Mouse (Mus musculus): Measurements from ENCODE around the gene Dock1. TPM values are rescaled to one million over a fixed set of nuclear protein-coding genes. Genes with fewer than 3 reads are reported as not detected.
A peak's percentile ranks its signal among the peaks of the same experiment; 100 is the strongest.

Dock1 gene
- total RNA-seq, 2 experiments from 2014 or later, result 5.6 to 6.0 TPM

- no peak for DNase-seq (ENCODE audit: low spot score)
These were observed 25.0 kb downstream of the Dock1 start for GRCm38 (mm10) chr7:134695431-134695830.

- no peak for DNase-seq (ENCODE audit: low spot score)
These were observed 25.9 kb downstream of the Dock1 start for GRCm38 (mm10) chr7:134696126-134696979.

DNA sequence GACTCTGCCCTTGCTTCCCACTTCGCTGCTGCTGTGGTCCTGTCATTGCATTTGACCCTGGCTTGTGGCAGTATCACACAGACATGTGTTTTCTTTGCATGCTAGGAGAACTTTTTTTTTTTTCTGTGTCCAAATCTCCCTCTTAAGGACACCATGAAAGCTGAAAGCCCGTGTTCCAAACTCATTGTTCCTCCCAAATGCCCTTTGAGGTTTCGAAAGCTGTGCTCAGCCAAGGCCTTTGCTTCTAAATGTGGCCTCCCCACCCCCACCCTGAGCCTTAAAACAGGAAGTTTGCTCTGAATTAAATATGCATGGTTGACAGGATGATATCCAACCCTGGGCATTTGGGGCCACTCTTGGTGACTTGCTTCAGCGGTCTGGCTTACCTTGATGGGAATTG, 27.0 kb downstream of the Dock1 start:
- DNase-seq (ENCODE audit: low spot score), result no peak

- no peak for DNase-seq (ENCODE audit: low spot score)
These were observed 27.8 kb downstream of the Dock1 start for GRCm38 (mm10) chr7:134698246-134698645.

GRCm38 (mm10) chr7:134700001-134700400, 29.5 kb downstream of the Dock1 start:
- DNase-seq (ENCODE audit: low spot score), result no peak

- no peak for DNase-seq (ENCODE audit: low spot score)
These were observed 32.0 kb downstream of the Dock1 start for GRCm38 (mm10) chr7:134702481-134702880.

- peak; percentile 21 for DNase-seq (ENCODE audit: low spot score)
These were observed 33.2 kb downstream of the Dock1 start for GRCm38 (mm10) chr7:134703704-134704103.

DNA sequence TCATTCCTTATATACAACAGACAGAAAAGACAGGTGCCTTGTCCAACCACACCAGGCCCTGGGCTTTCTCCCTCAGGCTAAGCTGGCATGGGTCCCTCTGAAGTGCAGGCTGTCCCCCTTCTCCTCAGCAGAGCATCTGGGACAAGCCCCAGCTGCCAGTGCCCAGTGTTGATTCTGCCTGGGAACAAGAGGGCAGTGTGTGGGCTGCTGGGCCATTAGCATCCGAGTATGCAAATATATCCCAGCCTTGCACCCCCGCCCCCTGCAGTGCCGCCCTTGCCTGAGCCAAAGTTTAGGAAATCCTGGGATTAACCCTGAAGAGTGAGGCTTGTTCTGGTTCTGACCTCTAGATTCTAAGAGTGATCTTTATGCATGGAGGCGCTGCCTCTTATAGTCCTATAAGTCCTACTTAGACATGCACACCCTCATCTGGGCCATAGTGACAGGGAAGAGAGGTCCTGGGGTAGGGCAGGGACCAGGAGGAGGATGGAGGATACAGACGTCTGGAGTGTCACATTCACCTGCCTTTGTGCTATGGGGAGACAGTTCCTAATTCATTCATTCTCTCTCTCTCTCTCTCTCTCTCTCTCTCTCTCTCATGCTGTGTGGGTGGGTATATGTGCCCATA, 38.9 kb downstream of the Dock1 start:
- no peak for DNase-seq (ENCODE audit: low spot score)

- no peak for DNase-seq (ENCODE audit: low spot score)
These were observed 41.1 kb downstream of the Dock1 start for GRCm38 (mm10) chr7:134711576-134711975.

GRCm38 (mm10) chr7:134719406-134719805, 49.0 kb downstream of the Dock1 start:
- no peak for DNase-seq (ENCODE audit: low spot score)

DNA sequence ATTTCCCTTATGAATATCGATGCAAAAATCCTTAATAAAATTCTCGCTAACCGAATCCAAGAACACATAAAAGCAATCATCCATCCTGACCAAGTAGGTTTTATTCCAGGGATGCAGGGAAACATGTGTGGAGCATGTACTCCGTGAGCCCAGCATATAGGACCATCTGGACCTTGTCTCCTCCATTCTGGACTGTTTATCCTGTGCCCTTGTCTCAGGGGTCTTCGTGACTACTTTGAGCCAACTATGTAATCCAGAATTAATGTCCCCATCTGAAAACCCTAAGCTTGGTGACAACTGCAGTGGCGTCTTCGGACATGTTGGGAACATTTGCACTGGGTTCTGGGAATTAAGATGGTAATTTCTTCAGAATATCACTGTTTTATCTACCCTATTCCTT, 51.9 kb downstream of the Dock1 start:
- DNase-seq (ENCODE audit: low spot score), result no peak

GRCm38 (mm10) chr7:134722955-134723354, 52.5 kb downstream of the Dock1 start:
- DNase-seq (ENCODE audit: low spot score), result no peak

DNA sequence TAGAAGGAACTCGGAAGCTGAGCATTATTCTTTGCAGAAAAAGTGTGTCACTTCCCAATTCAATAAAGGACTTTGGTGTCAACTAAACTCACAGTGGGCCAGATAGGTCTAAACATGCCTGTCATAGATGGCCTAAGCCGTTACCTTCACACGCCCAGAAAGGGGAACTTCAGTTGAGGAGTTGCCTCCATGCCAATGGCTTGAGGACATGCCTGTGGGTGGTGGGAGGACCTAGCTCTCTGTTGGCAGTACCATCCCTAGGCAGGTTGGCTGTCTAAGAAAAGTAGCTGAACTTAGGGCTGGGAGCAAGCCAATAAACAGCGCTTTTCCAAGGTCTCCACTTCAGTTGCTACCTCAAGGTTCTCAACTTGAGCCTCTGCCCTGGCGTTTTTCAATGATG, 53.1 kb downstream of the Dock1 start:
- DNase-seq (ENCODE audit: low spot score), result no peak

DNA sequence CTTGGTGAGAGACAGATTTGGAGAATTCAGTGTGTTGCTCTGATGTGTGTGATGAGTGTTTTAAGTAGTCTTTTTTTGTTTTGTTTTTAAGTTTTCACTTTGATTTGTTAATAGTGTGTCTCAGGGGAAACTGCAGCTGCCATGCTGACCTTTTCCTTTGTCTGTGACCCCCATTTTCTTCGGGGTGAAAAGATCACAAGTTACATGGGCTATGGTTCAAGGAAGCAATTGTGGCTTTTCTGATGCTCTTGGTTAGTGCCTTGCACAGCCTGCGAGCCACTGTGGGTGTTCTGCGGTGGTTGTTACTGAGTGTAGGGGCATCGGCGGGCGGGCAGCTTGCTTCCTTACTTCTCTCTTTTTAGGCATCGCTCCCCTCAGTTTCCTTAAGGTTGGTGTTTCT, 54.4 kb downstream of the Dock1 start:
- no peak for DNase-seq (ENCODE audit: low spot score)

DNA sequence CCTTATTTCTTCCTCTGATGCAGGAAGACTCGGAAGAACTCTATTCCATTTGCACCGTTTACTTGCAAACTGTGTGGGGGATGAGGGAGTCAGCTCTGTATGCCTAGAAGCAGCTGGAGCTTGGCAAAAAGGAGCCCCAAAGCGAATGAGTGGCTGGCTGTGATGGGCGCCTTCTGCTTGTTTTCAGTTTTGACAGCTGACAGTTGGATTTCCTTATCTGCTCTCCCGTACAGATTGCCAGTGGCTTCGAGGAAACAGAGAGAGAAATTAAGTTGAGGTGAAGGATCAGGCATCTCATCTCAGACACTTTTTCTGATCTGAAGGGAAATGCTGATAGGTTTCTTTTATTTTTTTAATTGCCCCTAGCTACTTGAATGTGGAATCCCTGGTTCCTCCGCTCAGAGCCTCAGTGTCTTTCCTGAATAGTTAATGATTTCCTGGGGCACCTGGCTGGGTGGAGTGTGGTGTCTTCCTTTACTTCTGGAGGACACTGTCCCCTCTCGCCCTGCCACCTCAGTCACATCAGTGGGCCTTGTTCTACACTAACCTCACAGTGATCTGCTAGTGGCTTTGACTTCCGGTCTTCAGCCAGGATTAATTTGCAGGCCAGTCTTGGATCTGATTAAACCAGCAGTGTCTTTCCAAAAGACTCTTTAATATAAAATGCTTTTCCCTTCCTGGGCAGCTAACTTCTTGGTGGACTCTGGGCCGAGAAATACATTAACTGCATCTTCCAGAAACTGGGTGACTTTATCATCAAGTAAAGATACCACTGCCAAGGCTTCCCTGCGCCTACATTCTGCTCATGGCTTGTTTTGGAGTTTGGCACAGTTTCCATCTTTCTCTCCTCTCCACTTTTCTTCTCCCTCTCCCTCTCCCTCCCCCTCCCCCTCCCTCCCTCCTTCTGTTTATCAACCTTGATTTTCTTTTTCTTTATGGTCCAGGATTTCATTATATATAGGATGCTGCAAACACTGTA, 55.4 kb downstream of the Dock1 start:
- DNase-seq (ENCODE audit: low spot score), result no peak

DNA sequence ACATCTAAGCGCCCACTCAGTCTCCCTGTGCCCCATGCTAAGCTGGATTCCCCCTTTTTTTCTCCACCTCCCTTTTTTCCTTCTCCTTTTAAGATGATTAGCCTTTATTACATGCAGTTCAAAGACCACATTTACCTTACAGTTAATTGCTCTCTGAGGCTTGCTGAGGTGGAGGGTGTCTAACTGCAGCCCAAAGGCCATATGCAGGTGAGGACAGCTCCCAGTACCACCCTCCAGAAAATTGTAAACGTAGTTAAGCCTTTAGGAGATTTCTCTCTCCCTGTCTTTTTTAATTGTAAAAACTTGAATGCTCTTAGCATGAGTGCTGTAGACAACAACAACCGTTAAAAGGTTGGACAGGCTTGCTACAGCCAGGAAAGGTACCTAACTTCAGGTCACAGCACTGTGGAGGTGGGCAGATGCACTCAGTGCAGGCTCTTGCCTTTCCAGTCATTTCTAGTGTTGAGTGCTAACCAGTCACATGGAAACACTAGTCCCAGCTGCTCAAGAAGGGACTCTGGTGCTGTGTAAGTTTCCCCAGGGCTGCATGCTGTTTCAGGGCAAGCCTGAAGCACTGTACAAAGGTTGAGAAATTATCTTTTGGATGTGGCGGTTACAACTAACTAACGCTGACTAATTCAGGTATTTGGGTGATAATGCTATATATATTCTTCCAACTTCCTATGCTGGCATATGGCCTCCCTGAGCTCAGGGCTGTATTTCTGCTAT, 56.2 kb downstream of the Dock1 start:
- no peak for DNase-seq (ENCODE audit: low spot score)

DNA sequence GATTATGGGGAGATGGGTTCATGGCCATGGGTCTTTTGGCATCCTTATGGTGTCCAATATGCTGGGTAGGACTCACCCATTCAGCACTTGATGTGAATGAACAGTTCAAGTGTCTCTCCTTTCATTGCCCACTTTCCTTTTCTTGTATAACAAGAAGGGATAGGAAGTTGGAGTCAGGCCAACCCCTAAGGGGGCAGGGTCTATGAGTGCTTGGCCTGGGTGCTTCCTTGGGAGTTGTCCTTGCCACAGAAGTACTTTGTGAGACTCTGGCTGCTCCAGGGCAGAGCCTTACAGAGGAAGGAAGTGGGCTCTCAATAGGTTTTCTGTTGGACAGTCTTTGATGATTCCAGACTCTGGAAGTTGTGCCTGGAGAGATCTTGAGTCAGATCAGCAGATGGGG, 58.9 kb downstream of the Dock1 start:
- no peak for DNase-seq (ENCODE audit: low spot score)

- no peak for DNase-seq (ENCODE audit: low spot score)
These were observed 60.1 kb downstream of the Dock1 start for GRCm38 (mm10) chr7:134730406-134731126.

- no peak for DNase-seq (ENCODE audit: low spot score)
These were observed 76.6 kb downstream of the Dock1 start for GRCm38 (mm10) chr7:134747059-134747458.

- no peak for DNase-seq (ENCODE audit: low spot score)
These were observed 77.9 kb downstream of the Dock1 start for GRCm38 (mm10) chr7:134748376-134748775.
